Mouse (Mus musculus): Measurements from ENCODE around the gene Gm14326. TPM values are rescaled to one million over a fixed set of nuclear protein-coding genes. Genes with fewer than 3 reads are reported as not detected.

Gm14326 gene
- polyA plus RNA-seq (2021; fragmentation: Nextera tagmentation): 38.6 and 42.8 TPM in 2 replicates
- long read RNA-seq, experiment 1, transcript Gm14326-201 (4 exons, 767 nt): major isoform, 33 of 47 reads
- long read RNA-seq, experiment 1, partial matches to known transcripts: 1 of 47 reads
- long read RNA-seq, experiment 1, other reads (novel, unspliced or antisense): 12 of 47 reads
- long read RNA-seq, experiment 2, transcript Gm14326-202 (5 exons, 1,807 nt): minor isoform, 37 of 167 reads
- long read RNA-seq, experiment 2, transcript Gm14326-201 (4 exons, 767 nt): major isoform, 96 of 167 reads
- long read RNA-seq, experiment 2, partial matches to known transcripts: 10 of 167 reads
- long read RNA-seq, experiment 2, other reads (novel, unspliced or antisense): 24 of 167 reads

DNA sequence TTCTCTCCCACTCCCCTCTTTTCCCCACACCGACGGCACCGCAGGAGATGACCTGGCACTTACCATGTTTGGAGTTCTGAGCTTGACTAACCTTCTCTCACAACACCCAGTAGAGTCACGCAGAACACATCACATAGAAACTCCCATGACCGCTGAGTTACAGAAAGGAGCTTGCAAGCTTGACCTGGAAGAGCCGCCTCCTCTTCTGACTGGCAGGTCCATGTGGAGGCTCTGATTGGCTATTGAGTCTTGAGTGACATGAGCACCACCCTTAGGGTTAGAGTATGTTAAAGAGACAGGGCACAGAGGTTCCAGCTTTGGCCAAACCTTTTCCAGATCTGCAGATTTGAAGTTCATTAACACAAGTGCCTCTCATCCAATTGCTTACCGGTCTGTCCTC lies at the start of gene Gm14326:
Gm14326 (minus strand) TSS at position 153 of the 400 bp plus-strand sequence.

DNA sequence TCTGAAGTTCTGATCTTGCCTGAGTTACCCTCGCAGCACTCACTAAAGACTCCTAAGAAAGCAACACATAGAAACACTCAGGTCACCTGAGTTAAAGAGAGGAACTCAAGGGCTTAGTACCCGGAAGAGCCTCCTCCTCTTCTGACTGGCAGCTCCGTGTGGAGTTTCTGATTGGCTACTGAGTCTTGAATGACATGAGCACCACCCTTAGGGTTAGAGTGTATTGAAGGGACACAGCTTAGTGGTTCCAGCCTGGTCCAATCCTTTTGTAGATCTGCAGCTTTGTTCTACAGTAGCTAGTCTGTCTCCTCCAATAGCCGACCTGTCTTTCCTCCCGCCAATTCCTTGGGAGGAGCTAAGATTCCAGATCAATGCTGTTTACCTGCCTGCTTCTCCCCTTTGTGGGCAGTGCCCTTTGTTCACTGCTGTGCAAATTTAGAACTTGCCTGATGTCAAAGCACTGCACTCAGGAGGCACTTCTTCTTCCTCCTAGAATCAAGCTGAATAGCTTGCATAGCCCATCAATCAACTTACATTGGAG lies 31.5 kb downstream of the Gm14326 start, which contains the start of gene Zfp972:
Zfp972 (minus strand) TSS at position 51 of the 541 bp plus-strand sequence.

GRCm38 (mm10) chr2:177897046-177897578 lies 60.0 kb downstream of the Gm14326 start, which contains the start of gene Gm14327:
Gm14327 (plus strand) TSS chr2:177897096.

Other genes with a start within 250 kb of the Gm14326 start
- 8.8 and 10.0 TPM in 2 replicates for gene Gm14322, start 198.0 kb downstream of the Gm14326 start, polyA plus RNA-seq (2021; fragmentation: Nextera tagmentation)
- gene Gm14325, start 117.0 kb downstream of the Gm14326 start, polyA plus RNA-seq (2021; fragmentation: Nextera tagmentation): 42.5 and 54.4 TPM in 2 replicates
- 6.8 and 10.9 TPM in 2 replicates for gene Gm14327, start 60.2 kb downstream of the Gm14326 start, polyA plus RNA-seq (2021; fragmentation: Nextera tagmentation)
- gene Zfp972, start 31.7 kb downstream of the Gm14326 start, polyA plus RNA-seq (2021; fragmentation: Nextera tagmentation): not detected in 2 replicates
- 16.2 and 17.9 TPM in 2 replicates for gene Zfp971, start 66.0 kb upstream of the Gm14326 start, polyA plus RNA-seq (2021; fragmentation: Nextera tagmentation)
- 29.0 and 32.8 TPM in 2 replicates for gene Zfp931, start 121.2 kb upstream of the Gm14326 start, polyA plus RNA-seq (2021; fragmentation: Nextera tagmentation)
- 43.7 and 47.9 TPM in 2 replicates for gene Phactr3, start 161.7 kb upstream of the Gm14326 start, polyA plus RNA-seq (2021; fragmentation: Nextera tagmentation)

All from layer of hippocampus, adult 6 months (tissue).